Mouse (Mus musculus) lung, embryonic 14.5 days (tissue): Measurements from ENCODE around the gene Tmprss13. TPM values are rescaled to one million over a fixed set of nuclear protein-coding genes. Genes with fewer than 3 reads are reported as not detected.

ENCODE experiments used
- ATAC-seq: fragments of 200-750 bp; cut with Nextera tagmentation; 2 replicates; pipeline ENCODE4 v1.8.0; 2017; ENCODE audit warnings: mild to moderate bottlenecking, moderate TSS enrichment, moderate library complexity; ENCODE audit not compliant: insufficient read depth
- DNase-seq: peaks from one replicate; pipeline ENCODE4 v3.0.0-alpha.2; 2015
- H3K27ac ChIP-seq: fragments of 300-500 bp; sonication (generic); 2 replicates; pipeline ENCODE4 v1.5.1; 2014; ENCODE audit warnings: low read depth, mild to moderate bottlenecking, moderate library complexity
- H3K27me3 ChIP-seq: fragments of 300-500 bp; sonication (generic); 2 replicates; pipeline ENCODE4 v1.6.1; 2014; ENCODE audit warnings: low read length, control low read depth; ENCODE audit not compliant: insufficient read depth
- H3K36me3 ChIP-seq: fragments of 300-500 bp; sonication (generic); 2 replicates; pipeline ENCODE4 v1.6.1; 2014; ENCODE audit warnings: control low read depth; ENCODE audit not compliant: insufficient read depth
- H3K4me1 ChIP-seq: fragments of 300-500 bp; sonication (generic); 2 replicates; pipeline ENCODE4 v1.6.1; 2014; ENCODE audit warnings: antibody characterized with exemption, control low read depth; ENCODE audit not compliant: insufficient read depth
- H3K4me2 ChIP-seq: fragments of 300-500 bp; sonication (generic); 2 replicates; pipeline ENCODE4 v1.6.1; 2014; ENCODE audit warnings: mild to moderate bottlenecking
- H3K4me3 ChIP-seq: fragments of 300-500 bp; sonication (generic); 2 replicates; pipeline ENCODE4 v1.5.1; 2014; ENCODE audit warnings: low read depth, low read length
- H3K9ac ChIP-seq: fragments of 300-500 bp; sonication (generic); 2 replicates; pipeline ENCODE4 v1.6.1; 2014
- H3K9me3 ChIP-seq: fragments of 300-500 bp; sonication (generic); 2 replicates; pipeline ENCODE4 v1.6.1; 2016; ENCODE audit warnings: low read depth, low read length, control low read depth
- CTCF ChIP-seq: IDR thresholded peaks from 2 replicates; pipeline ENCODE4 v1.5.1; 2016; ENCODE audit warnings: antibody characterized with exemption, low read depth
- WGBS: fragments of 180-500 bp; shearing (Covaris S2); extraction: QIAGEN DNeasy Blood & Tissue Kit; methylation state at CpG from one replicate; pipeline ENCODE4 v1.1.7; 2014; 5-methylcytosine and 5-hydroxymethylcytosine counted together
- polyA plus RNA-seq: library from polyadenylated mRNA; unstranded; fragments of >200 nt; fragmentation: Nextera tagmentation; extraction: Ambion mirVana; gene quantifications from 2 replicates; pipeline ENCODE4 v1.2.1, GENCODE M21; 2014

The Tmprss13 gene
- polyA plus RNA-seq, 1 experiment from 2014 or later: 0.12 TPM

DNA sequence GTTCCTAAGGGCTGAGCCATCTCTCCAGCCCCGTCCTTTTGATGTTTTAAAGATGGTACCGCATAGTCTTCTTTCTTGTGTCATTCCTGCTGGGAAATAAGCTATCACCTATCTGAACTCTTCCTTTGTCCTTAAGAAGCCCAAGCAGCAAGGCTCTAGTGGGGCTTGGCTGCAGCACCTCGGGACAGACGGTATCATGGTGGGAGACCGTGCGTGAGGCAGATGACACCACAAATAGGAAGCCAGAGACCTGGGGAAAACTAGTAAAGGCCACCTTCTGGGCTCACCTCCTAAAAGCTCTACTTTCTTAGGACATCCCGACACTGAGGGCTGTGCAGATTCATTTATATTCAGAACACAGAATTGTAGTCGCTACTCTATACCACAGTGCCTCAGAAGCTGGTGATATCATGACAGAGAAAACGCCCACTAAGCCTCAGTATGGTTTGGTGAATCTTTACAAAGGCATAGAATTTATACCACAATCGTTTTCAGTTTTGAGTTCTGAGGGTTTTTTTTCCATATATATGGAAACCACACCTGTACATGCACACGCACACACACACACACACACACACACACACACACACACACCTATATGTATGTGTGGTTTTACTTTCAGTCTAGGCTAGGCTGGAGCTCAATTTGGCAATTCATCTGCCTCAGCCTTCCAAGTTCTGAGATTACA lies 27.3 kb upstream of the Tmprss13 start:
- Histone ChIP-seq H3K36me3 (no peaks in the 10 kb centered on the region), H3K27ac (no peak overlapping the region), H3K4me1 (no peaks in the 10 kb centered on the region), H3K27me3 (no peaks in the 10 kb centered on the region), H3K9me3 (no peaks in the 10 kb centered on the region), H3K4me3 (no peak overlapping the region), H3K4me2 (no peak overlapping the region), H3K9ac (no peak overlapping the region)
- ATAC-seq (no peak), DNase-seq (no peak)
- TF ChIP-seq CTCF: no peak
- WGBS: 75% methylated on average over 11 of the region's 11 CpGs

DNA sequence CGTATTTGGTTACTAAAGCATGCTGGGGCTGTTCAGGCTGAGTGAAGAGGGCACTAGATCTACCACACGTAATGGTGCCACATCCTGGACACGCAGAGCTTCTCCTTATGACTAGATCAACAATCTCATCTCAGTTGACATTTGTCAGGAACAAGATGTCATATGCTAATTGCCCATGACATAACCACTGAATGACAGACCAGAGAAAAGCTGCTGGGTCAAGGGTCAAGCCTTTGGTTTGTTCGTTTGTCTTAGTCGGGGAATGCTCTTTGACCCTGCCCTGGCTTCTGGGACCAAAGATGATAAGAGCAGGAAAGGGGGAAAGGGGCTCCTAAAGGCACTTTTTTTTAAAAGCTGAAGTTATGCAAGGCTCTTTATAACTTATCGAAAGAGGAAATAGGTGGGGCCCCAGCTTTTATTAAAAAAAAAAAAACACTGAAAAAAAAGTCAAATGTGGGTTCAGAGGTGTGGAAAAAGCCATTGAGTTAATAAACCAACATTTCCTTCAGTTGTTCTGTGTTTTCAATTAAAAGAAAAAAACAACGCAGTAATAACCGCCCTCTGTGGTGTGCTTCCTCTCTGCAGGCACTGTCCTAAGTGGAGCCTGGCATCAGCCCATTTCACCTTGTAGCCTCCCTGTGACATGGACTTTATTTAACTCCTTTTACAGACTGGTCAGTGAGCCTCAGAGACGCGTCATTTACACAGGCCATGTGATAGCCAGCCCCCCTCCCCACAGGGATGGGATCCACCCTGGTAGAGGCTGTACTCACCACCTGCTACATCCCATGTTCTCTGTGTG lies 24.5 kb upstream of the Tmprss13 start:
- no peak for TF ChIP-seq CTCF
- DNase-seq: no peak
- H3K27ac ChIP-seq: no peak overlapping the region
- H3K9ac ChIP-seq: no peak overlapping the region
- H3K27me3 ChIP-seq: no peaks in the 10 kb centered on the region
- no peak overlapping the region for H3K4me3 ChIP-seq
- no peak for ATAC-seq
- 31% methylated on average over 10 of the region's 10 CpGs for WGBS
- no peaks in the 10 kb centered on the region for H3K36me3 ChIP-seq
- no peaks in the 10 kb centered on the region for H3K4me1 ChIP-seq
- H3K4me2 ChIP-seq: no peak overlapping the region
- no peaks in the 10 kb centered on the region for H3K9me3 ChIP-seq

DNA sequence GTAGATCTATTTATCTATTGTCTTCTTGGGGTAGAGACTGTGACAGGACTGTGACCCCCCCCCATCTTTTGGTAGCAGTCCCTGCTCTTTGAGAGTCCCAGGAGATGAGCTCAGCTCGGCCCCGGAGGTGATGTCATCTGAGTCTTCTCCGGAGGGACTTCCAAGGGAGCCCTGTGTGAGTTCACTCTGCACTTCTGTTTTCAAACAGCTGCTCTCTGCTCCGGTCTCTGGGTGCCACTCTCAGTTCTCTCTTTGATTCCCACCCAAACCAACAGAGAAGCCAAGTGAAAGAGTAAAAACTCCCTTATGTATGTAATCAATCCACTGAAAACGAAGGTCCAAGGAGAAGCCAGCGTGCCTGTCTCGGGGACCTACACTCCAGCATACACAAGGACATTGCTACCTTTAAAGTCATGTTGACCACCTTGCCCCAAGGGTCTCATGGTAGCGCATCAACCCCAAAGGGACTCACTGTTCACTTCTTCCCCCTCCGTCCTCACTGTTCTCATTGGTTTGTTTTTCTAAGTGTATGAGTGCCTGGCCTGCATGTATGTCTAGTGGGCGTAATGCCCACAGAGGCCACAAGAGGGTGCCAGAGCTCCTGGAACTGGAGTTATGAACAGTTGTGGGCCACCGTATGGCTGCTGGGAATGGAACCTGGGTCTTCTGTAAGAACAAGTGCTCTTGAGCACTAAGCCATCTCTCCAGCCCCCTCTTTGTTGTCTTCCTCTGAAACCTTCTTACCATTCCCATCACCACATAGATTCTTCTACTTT lies 19.5 kb upstream of the Tmprss13 start:
- TF ChIP-seq CTCF: peak; percentile 82
- Histone ChIP-seq H3K9me3 (0 out of 2 replicates have a peak, but pooled peaks cover 2% of the 10 kb centered on the region), H3K4me1 (no peaks in the 10 kb centered on the region), H3K27ac (no peak overlapping the region), H3K9ac (no peak overlapping the region), H3K4me2 (no peak overlapping the region), H3K27me3 (no peaks in the 10 kb centered on the region), H3K36me3 (no peaks in the 10 kb centered on the region), H3K4me3 (no peak overlapping the region)
- ATAC-seq (no peak), DNase-seq (peak; percentile 68)
- WGBS: 75% methylated on average over 11 of the region's 11 CpGs

DNA sequence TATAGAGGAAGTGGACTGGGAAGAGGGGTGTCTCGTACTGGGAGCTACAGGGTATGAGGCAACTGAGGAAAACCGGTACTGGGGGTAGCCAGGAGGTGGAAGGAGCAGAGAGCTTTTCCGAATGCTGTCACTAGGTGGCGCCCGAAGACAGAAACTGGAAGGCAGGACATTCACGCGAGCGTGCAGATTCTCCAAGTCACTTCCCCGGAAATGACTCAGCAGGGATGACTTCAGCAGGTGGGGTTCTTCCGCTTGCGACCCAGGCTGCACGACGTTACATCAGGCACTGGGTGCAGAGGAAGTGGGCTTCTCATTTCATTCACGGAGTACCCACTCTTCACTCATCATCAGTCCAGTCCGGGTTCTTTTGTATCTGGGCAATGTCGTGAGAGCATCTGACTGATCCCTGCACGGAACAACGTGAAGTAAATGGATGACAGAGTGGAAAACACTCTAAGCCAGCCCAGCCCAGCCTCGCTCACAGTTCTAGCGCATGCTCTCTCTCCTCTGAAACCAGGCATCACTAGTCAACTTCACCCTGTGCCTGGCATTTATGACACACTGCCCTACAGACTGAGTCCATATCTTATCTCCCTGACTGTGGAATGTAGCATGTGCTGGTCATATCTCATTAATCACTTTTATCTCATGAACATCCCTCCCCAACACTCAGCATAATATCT lies 18.3 kb upstream of the Tmprss13 start:
- H3K4me2 ChIP-seq: peak overlapping the region; percentile 60
- H3K27me3 ChIP-seq: no peaks in the 10 kb centered on the region
- no peaks in the 10 kb centered on the region for H3K4me1 ChIP-seq
- H3K27ac ChIP-seq: no peak overlapping the region
- 7% methylated on average over 20 of the region's 20 CpGs for WGBS
- ATAC-seq (peak; percentile 90), DNase-seq (peak; percentile 97)
- H3K4me3 ChIP-seq: peak overlapping the region; percentile 25
- H3K36me3 ChIP-seq: no peaks in the 10 kb centered on the region
- 0 out of 2 replicates have a peak overlapping the region, but pooled peaks have one; percentile 5 for H3K9ac ChIP-seq
- 0 out of 2 replicates have a peak, but pooled peaks cover 2% of the 10 kb centered on the region for H3K9me3 ChIP-seq
- peak; percentile 93 for TF ChIP-seq CTCF

DNA sequence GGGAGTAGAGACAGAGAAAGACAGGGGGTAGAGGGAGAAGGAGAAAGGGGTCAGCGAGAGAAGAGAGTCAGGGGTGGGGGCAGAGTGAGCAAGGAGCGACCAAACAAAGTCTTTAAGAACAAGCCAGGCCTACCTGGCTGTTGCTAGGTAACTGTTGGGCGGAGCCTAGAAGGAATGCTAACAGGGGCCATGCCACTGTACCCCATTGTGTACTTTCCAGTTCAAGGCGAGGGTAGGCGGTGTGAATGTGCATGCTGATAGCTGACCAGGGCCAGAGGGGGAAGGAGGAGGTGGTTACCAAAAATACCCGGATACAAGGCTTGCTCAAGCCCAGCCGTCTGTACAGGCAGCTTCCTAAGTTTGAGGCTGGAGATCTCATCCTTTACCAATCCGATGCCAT lies 17.1 kb upstream of the Tmprss13 start:
- Histone ChIP-seq H3K27me3 (no peaks in the 10 kb centered on the region), H3K4me3 (no peak overlapping the region), H3K4me2 (no peak overlapping the region), H3K9ac (no peak overlapping the region), H3K36me3 (no peaks in the 10 kb centered on the region), H3K27ac (no peak overlapping the region), H3K4me1 (no peaks in the 10 kb centered on the region), H3K9me3 (0 out of 2 replicates have a peak, but pooled peaks cover 2% of the 10 kb centered on the region)
- ATAC-seq (no peak), DNase-seq (no peak)
- WGBS: 77% methylated on average over 8 of the region's 8 CpGs
- TF ChIP-seq CTCF: no peak

DNA sequence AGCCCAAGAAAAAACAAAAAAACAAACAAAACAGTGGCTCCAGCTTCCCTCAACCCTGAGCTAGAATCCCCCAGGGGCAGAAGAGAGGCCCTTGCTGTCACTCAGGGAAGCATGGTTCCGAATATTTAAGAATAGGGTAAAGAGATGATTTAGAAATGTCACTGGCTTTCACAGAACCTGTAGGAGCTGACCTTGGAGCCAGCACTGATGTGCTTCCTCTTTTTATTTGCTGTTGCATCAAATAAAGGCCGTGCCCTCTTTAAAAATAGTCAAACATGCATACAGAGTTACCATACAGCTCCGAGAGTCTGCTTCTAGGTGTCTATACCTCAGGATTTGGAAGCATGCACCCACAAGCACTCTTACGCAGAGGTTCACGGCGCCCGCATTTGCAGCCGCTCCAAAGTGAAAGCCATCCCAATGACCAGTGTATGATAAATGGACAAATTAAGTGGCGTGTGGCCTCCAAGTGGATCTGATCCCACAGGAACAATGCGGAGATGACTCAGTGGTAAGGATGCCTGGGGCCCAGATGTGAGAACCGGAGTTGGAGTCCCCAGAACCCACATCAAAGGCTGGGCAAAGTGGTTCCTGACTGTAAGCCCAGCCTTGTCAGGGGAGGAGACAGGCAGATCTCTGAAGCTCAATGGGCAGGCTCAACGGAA lies 12.0 kb upstream of the Tmprss13 start:
- ATAC-seq: no peak
- Histone ChIP-seq H3K27ac (no peak overlapping the region), H3K36me3 (no peaks in the 10 kb centered on the region), H3K4me3 (no peak overlapping the region), H3K9me3 (no peaks in the 10 kb centered on the region), H3K9ac (no peak overlapping the region), H3K27me3 (no peaks in the 10 kb centered on the region), H3K4me1 (no peaks in the 10 kb centered on the region), H3K4me2 (no peak overlapping the region)
- no peak for TF ChIP-seq CTCF
- 84% methylated on average over 12 of the region's 12 CpGs for WGBS
- no peak for DNase-seq
